8 mouse cellular contexts compared by ENCODE assay signal in the genomic region with DNA sequence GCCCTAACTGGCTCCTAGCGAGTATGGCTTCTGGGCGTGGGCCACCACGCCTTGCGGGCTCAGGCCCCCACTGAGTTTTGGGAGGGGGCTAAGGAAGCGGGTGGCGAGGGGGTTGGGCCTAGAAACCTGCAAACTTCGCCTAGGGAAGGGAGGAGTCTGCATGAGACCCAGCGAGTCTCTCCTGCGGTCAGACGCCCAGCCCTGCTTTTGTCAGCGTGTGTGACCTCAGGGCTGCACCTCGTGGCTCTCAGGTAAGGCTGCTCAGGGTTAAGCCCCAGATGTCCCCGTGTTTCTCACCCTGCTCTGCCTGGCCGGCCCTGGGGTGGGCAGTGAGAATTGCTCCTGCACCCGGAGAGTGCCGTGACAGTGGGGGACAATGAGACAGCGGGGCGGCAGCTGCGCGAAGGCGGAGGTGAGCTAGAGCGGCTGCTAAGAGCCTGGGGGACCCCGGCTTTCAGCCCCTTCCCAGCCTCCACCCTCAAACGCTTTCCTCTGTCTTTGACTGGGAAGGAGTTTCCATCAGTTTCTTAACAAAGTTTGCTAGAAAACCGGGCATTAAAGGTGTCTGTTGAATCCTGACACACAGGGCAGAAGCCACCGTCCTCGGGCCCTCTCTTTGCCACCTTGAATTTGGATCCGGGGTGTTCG. TPM values are rescaled to one million over a fixed set of nuclear protein-coding genes. Genes with fewer than 3 reads are reported as not detected.
DNase-seq lines count a peak whose midpoint lies in the region; ATAC-seq lines count a peak whose summit lies in the region.

A gene (plus strand): TSS at position 145 of the 648 bp plus-strand sequence.

- no peaks in the 10 kb centered on the region for H3K36me3 ChIP-seq in hindbrain, embryonic 12.5 days
- H3K36me3 ChIP-seq in midbrain, embryonic 11.5 days (ENCODE audit: control insufficient read depth, insufficient read depth, low read length): no peaks in the 10 kb centered on the region

- H3K9me3 ChIP-seq in hindbrain, embryonic 12.5 days (replicated peaks): no peaks in the 10 kb centered on the region
- no peaks in the 10 kb centered on the region for H3K9me3 ChIP-seq in midbrain, embryonic 11.5 days (ENCODE audit: control insufficient read depth, low read length)

- peak within 1 kb of the TSS; percentile 20 for H3K9ac ChIP-seq in hindbrain, embryonic 12.5 days
- peak within 1 kb of the TSS; percentile 36; the same call in 1 of the 2 replicates for H3K9ac ChIP-seq in midbrain, embryonic 11.5 days (ENCODE audit: low read length)

- peak within 1 kb of the TSS; percentile 67 for H3K4me2 ChIP-seq in hindbrain, embryonic 12.5 days (replicated peaks)
- H3K4me2 ChIP-seq in midbrain, embryonic 11.5 days: peak within 1 kb of the TSS; percentile 53

- H3K4me3 ChIP-seq in hindbrain, embryonic 12.5 days: peak within 1 kb of the TSS; percentile 21
- H3K4me3 ChIP-seq in midbrain, embryonic 11.5 days (ENCODE audit: low read depth, low read length): peak within 1 kb of the TSS; percentile 26

- peaks cover 17% of the 10 kb centered on the region for H3K4me1 ChIP-seq in hindbrain, embryonic 12.5 days
- peaks cover 17% of the 10 kb centered on the region for H3K4me1 ChIP-seq in midbrain, embryonic 11.5 days (ENCODE audit: control insufficient read depth, insufficient read depth, low read length)

- 1% methylated on average over 29 of the region's 29 CpGs for WGBS in hindbrain, embryonic 12.5 days
- WGBS in midbrain, embryonic 11.5 days: 1% methylated on average over 29 of the region's 29 CpGs

- peaks cover 40% of the 10 kb centered on the region for H3K27me3 ChIP-seq in hindbrain, embryonic 12.5 days
- H3K27me3 ChIP-seq in midbrain, embryonic 11.5 days (ENCODE audit: control insufficient read depth, insufficient read depth, low read length): peaks cover 32% of the 10 kb centered on the region

- peak; percentile 41; the same call in 1 of the 2 replicates for ATAC-seq in hindbrain, embryonic 12.5 days (ENCODE audit: low FRiP score)
- ATAC-seq in midbrain, embryonic 11.5 days (ENCODE audit: low FRiP score): peak; percentile 36; the same call in 1 of the 2 replicates

- no peak within 1 kb of the TSS for H3K27ac ChIP-seq in hindbrain, embryonic 12.5 days
- H3K27ac ChIP-seq in midbrain, embryonic 11.5 days (ENCODE audit: low read depth, low read length): no peak within 1 kb of the TSS

- DNase-seq in adrenal gland, postnatal 10 days: peak; percentile 5
- DNase-seq in adrenal gland, postnatal 36 days: no peak
- peak; percentile 96 for DNase-seq in R1 (ENCODE audit: low read depth, low spot score)
- peak; percentile 91 for DNase-seq in midbrain, embryonic 11.5 days (ENCODE audit: low spot score, missing footprints)
- DNase-seq in spleen, postnatal 10 days (ENCODE audit: low spot score in 2 of 2): no peak
- no peak for DNase-seq in frontal cortex, postnatal 14 days (ENCODE audit: low spot score in 2 of 2)
- DNase-seq in adrenal gland, adult 8-10 months: no peak

RNA-seq across cellular contexts. Expression of the gene that starts here (rescaled TPM):
- total RNA-seq in adrenal gland, postnatal 10 days (2021): not detected
- total RNA-seq in adrenal gland, postnatal 36 days (2021): not detected
- polyA plus RNA-seq in hindbrain, embryonic 12.5 days (2016; fragmentation: Nextera tagmentation; extraction: Ambion mirVana): 0.30 and 0.36 TPM in 2 replicates
- polyA plus RNA-seq in midbrain, embryonic 11.5 days (2014; fragmentation: Nextera tagmentation; extraction: Ambion mirVana): 0.17 TPM in 1 of 2 replicates, not detected in the other
- under 1 TPM in 1 of 4 experiments, not detected in 3; 0.28 TPM for total RNA-seq in adrenal gland, adult 8-10 months (2022)

Comparison
In these comparisons a context has a peak if more than half of its experiments do, and no peak if none do; other contexts are left out.
1. Peak in DNase-seq in adrenal gland, postnatal 10 days; RNA of the gene not detected or under 1 TPM.
2. Peak in ATAC-seq, H3K4me3 ChIP-seq, H3K9ac ChIP-seq and H3K4me2 ChIP-seq in hindbrain, embryonic 12.5 days; RNA of the gene not detected or under 1 TPM.
3. Peak in DNase-seq, ATAC-seq, H3K4me3 ChIP-seq, H3K9ac ChIP-seq and H3K4me2 ChIP-seq in midbrain, embryonic 11.5 days; RNA of the gene not detected or under 1 TPM.